Mouse (Mus musculus) lung, embryonic 14.5 days (tissue): ENCODE measurements around the gene Tmem181a. TPM values are rescaled to one million over a fixed set of nuclear protein-coding genes. Genes with fewer than 3 reads are reported as not detected.
"Not testable (repeated sequence)": the region's sequence is repeated elsewhere in the genome, so short reads cannot be mapped to it uniquely, and the experiment has no call there.

ENCODE experiments used
- ATAC-seq: fragments of 200-750 bp; cut with Nextera tagmentation; 2 replicates; pipeline ENCODE4 v1.8.0; 2017; ENCODE audit warnings: mild to moderate bottlenecking, moderate TSS enrichment, moderate library complexity; ENCODE audit not compliant: insufficient read depth
- DNase-seq: peaks from one replicate; pipeline ENCODE4 v3.0.0-alpha.2; 2015
- H3K27ac ChIP-seq: fragments of 300-500 bp; sonication (generic); 2 replicates; pipeline ENCODE4 v1.5.1; 2014; ENCODE audit warnings: low read depth, mild to moderate bottlenecking, moderate library complexity
- H3K27me3 ChIP-seq: fragments of 300-500 bp; sonication (generic); 2 replicates; pipeline ENCODE4 v1.6.1; 2014; ENCODE audit warnings: low read length, control low read depth; ENCODE audit not compliant: insufficient read depth
- H3K36me3 ChIP-seq: fragments of 300-500 bp; sonication (generic); 2 replicates; pipeline ENCODE4 v1.6.1; 2014; ENCODE audit warnings: control low read depth; ENCODE audit not compliant: insufficient read depth
- H3K4me1 ChIP-seq: fragments of 300-500 bp; sonication (generic); 2 replicates; pipeline ENCODE4 v1.6.1; 2014; ENCODE audit warnings: antibody characterized with exemption, control low read depth; ENCODE audit not compliant: insufficient read depth
- H3K4me2 ChIP-seq: fragments of 300-500 bp; sonication (generic); 2 replicates; pipeline ENCODE4 v1.6.1; 2014; ENCODE audit warnings: mild to moderate bottlenecking
- H3K4me3 ChIP-seq: fragments of 300-500 bp; sonication (generic); 2 replicates; pipeline ENCODE4 v1.5.1; 2014; ENCODE audit warnings: low read depth, low read length
- H3K9ac ChIP-seq: fragments of 300-500 bp; sonication (generic); 2 replicates; pipeline ENCODE4 v1.6.1; 2014
- H3K9me3 ChIP-seq: fragments of 300-500 bp; sonication (generic); 2 replicates; pipeline ENCODE4 v1.6.1; 2016; ENCODE audit warnings: low read depth, low read length, control low read depth
- whole genome bisulfite sequencing: fragments of 180-500 bp; shearing (Covaris S2); extraction: QIAGEN DNeasy Blood & Tissue Kit; methylation state at CpG from one replicate; pipeline ENCODE4 v1.1.7; 2014; 5-methylcytosine and 5-hydroxymethylcytosine counted together
- polyA plus RNA-seq: library from polyadenylated mRNA; unstranded; fragments of >200 nt; fragmentation: Nextera tagmentation; extraction: Ambion mirVana; gene quantifications from 2 replicates; pipeline ENCODE4 v1.2.1, GENCODE M21; 2014

The Tmem181a gene
- polyA plus RNA-seq, 1 experiment from 2014 or later, result 27.0 TPM

- not testable (repeated sequence) for H3K4me3 ChIP-seq, ATAC-seq, H3K36me3 ChIP-seq, H3K27ac ChIP-seq, H3K9me3 ChIP-seq, DNase-seq, H3K9ac ChIP-seq, H3K4me1 ChIP-seq, H3K27me3 ChIP-seq, H3K4me2 ChIP-seq
- 88% methylated on average over 5 of the region's 6 CpGs for WGBS
Observed at GRCm38 (mm10) chr17:6304891-6305290, 48.2 kb downstream of the Tmem181a start.

- H3K27me3 ChIP-seq, ATAC-seq, H3K27ac ChIP-seq, H3K9ac ChIP-seq, H3K36me3 ChIP-seq, DNase-seq, H3K4me2 ChIP-seq, H3K4me3 ChIP-seq, H3K9me3 ChIP-seq, H3K4me1 ChIP-seq: not testable (repeated sequence)
- 91% methylated on average over 11 of the region's 12 CpGs for WGBS
Observed at GRCm38 (mm10) chr17:6305656-6306270, 49.1 kb downstream of the Tmem181a start.

DNA sequence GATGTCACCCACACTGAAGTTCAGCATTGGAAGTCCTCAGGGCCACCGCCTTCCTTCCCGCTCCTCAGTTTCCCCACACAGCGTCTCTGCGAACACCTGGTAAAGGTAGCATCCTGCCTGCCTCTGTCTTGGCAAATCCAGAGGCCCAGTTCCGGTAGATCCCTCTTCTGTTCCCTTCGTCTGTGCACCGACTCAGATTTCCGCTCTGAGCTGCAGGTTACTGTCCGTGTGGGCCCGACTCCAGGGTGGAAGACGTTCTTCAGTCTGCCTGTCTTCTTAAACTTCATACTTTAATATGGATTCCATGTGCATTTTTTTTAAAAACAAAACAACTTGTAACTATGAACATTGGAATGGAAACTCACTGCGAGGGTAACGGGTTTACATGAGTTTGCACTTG is 49.8 kb downstream of the Tmem181a start:
- 91% methylated on average over 9 of the region's 13 CpGs for WGBS
- not testable (repeated sequence) for DNase-seq, H3K9me3 ChIP-seq, H3K9ac ChIP-seq, ATAC-seq, H3K27me3 ChIP-seq, H3K36me3 ChIP-seq, H3K27ac ChIP-seq, H3K4me2 ChIP-seq, H3K4me1 ChIP-seq, H3K4me3 ChIP-seq

DNA sequence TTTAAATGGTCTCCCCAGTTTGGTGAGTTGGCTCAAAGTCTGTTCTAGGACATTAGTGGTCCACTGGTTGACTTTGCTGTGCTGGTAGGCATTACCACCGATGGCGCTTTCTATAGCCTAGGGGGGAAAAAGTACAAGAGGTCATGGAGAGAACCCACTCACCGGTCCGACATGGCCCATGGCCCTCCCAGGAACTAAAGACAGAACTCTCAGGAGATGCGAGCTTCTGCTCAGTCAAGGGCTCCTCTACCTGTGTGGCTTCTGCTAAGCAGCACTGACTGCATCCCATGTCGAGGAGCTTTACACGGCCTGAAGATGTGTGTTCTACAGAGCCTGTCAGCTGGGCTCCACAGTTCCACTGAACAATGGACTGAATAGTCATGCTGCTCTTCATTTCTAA is 55.1 kb downstream of the Tmem181a start:
- not testable (repeated sequence) for H3K36me3 ChIP-seq, H3K4me2 ChIP-seq, DNase-seq, H3K9ac ChIP-seq, H3K27me3 ChIP-seq, H3K4me3 ChIP-seq, ATAC-seq, H3K9me3 ChIP-seq, H3K4me1 ChIP-seq, H3K27ac ChIP-seq
- 92% methylated on average over 7 of the region's 7 CpGs for WGBS

- 72% methylated on average over 3 of the region's 3 CpGs for WGBS
- H3K9ac ChIP-seq, H3K9me3 ChIP-seq, H3K36me3 ChIP-seq, ATAC-seq, H3K4me1 ChIP-seq, H3K4me2 ChIP-seq, H3K4me3 ChIP-seq, H3K27ac ChIP-seq, H3K27me3 ChIP-seq, DNase-seq: not testable (repeated sequence)
Observed at GRCm38 (mm10) chr17:6312755-6313154, 56.1 kb downstream of the Tmem181a start.

- H3K9me3 ChIP-seq, ATAC-seq, H3K9ac ChIP-seq, H3K36me3 ChIP-seq, H3K4me3 ChIP-seq, H3K27me3 ChIP-seq, DNase-seq, H3K27ac ChIP-seq, H3K4me2 ChIP-seq, H3K4me1 ChIP-seq: not testable (repeated sequence)
- 78% methylated on average over 2 of the region's 3 CpGs for WGBS
Observed at GRCm38 (mm10) chr17:6314493-6314892, 57.8 kb downstream of the Tmem181a start.

DNA sequence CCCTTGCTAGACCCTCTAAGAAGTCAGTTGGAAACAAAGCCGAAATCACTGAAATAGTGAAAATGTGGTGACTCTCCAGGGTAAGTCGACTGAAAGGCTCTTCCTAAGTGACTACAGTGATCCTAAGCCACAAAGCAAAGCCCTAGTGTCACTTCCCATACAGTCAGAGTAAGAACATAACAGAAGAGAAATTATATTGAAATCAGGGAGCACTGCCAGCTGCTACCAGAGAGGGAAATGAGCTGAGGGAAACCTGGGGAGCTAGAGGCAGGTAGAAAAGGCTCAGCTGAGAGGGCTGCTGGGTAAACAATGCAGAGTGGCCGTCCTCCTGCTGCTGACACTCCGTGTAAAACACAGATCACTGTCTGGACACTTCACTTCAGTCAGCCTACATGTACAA is 59.0 kb downstream of the Tmem181a start:
- H3K4me3 ChIP-seq, ATAC-seq, H3K27ac ChIP-seq, H3K4me1 ChIP-seq, DNase-seq, H3K9ac ChIP-seq, H3K9me3 ChIP-seq, H3K36me3 ChIP-seq, H3K27me3 ChIP-seq, H3K4me2 ChIP-seq: not testable (repeated sequence)
- WGBS, result 14% methylated on average over 1 of the region's 4 CpGs

GRCm38 (mm10) chr17:6316379-6317126 is 59.9 kb downstream of the Tmem181a start:
- not testable (repeated sequence) for H3K27me3 ChIP-seq, H3K9me3 ChIP-seq, H3K27ac ChIP-seq, H3K36me3 ChIP-seq, H3K9ac ChIP-seq, H3K4me1 ChIP-seq
- H3K4me3 ChIP-seq, result peak overlapping the region; percentile 39
- ATAC-seq, result peak; percentile 65
- DNase-seq, result peak; percentile 47
- peak overlapping the region; percentile 57 for H3K4me2 ChIP-seq
- 2% methylated on average over 35 of the region's 38 CpGs for WGBS

GRCm38 (mm10) chr17:6317339-6317985 is 60.8 kb downstream of the Tmem181a start, which contains the start of gene Dynlt1a:
Dynlt1a (minus strand) TSS chr17:6317500.
- peak within 1 kb of the TSS; percentile 57 for H3K4me2 ChIP-seq
- not testable (repeated sequence) for H3K4me1 ChIP-seq, H3K27ac ChIP-seq, H3K9me3 ChIP-seq, H3K9ac ChIP-seq, H3K27me3 ChIP-seq, H3K36me3 ChIP-seq
- ATAC-seq (peak; percentile 89), DNase-seq (peak; percentile 95)
- H3K4me3 ChIP-seq, result peak within 1 kb of the TSS; percentile 39
- WGBS, result 5% methylated on average over 23 of the region's 23 CpGs

GRCm38 (mm10) chr17:6321081-6321777 is 64.6 kb downstream of the Tmem181a start:
- not testable (repeated sequence) for H3K4me2 ChIP-seq, H3K36me3 ChIP-seq, H3K9ac ChIP-seq, H3K27me3 ChIP-seq, H3K4me3 ChIP-seq, H3K9me3 ChIP-seq, H3K27ac ChIP-seq, DNase-seq, H3K4me1 ChIP-seq
- 0 out of 2 replicates have a peak, but pooled peaks have one; percentile 12 for ATAC-seq
- WGBS, result 8% methylated on average over 6 of the region's 60 CpGs
